Mouse (Mus musculus) cerebellum, adult 2 months (tissue): Measurements from ENCODE around the gene Mxd3. TPM values are rescaled to one million over a fixed set of nuclear protein-coding genes. Genes with fewer than 3 reads are reported as not detected.
A peak's percentile ranks its signal among the peaks of the same experiment; 100 is the strongest.

Source experiments
- DNase-seq, 2 experiments: peaks; one replicate each; pipeline ENCODE4 v3.0.0; 2021
- H3K27ac ChIP-seq: fragments of 200-500 bp; 2 replicates; pipeline ENCODE4 v1.5.1; 2012; ENCODE audit warnings: low read length, control low read depth, inconsistent platforms; ENCODE audit not compliant: insufficient read depth
- H3K27me3 ChIP-seq: fragments of 200-500 bp; 2 replicates; pipeline ENCODE4 v1.6.1; 2012; ENCODE audit warnings: inconsistent platforms, mild to moderate bottlenecking, low read length, moderate library complexity; ENCODE audit not compliant: control insufficient read depth, insufficient read depth
- H3K4me1 ChIP-seq: fragments of 200-500 bp; 2 replicates; pipeline ENCODE4 v1.6.1; 2011; ENCODE audit warnings: low read length; ENCODE audit not compliant: control insufficient read depth, insufficient read depth
- H3K4me3 ChIP-seq: fragments of 200-500 bp; replicated peaks from 2 replicates; pipeline ENCODE3; 2011; ENCODE audit warnings: mild to moderate bottlenecking, low read depth, low read length, control low read depth; ENCODE audit not compliant: insufficient read depth
- CTCF ChIP-seq: fragments of 200-500 bp; IDR thresholded peaks from 2 replicates; pipeline ENCODE4 v1.5.1; 2011; ENCODE audit warnings: low read depth, mild to moderate bottlenecking, control low read depth, low read length, moderate library complexity, borderline replicate concordance; ENCODE audit not compliant: insufficient read depth
- POLR2A ChIP-seq: fragments of 200-500 bp; IDR thresholded peaks from 2 replicates; pipeline ENCODE4 v1.6.1; 2011; ENCODE audit warnings: low read length, control low read depth, borderline replicate concordance; ENCODE audit not compliant: insufficient read depth
- WGBS: fragments of 180-500 bp; shearing (Covaris S2); methylation state at CpG from one replicate; pipeline ENCODE4 v1.1.7; 2018; 5-methylcytosine and 5-hydroxymethylcytosine counted together
- polyA plus RNA-seq: library from polyadenylated mRNA; depleted of rRNA; stranded (reverse); fragments of >200 nt; gene quantifications from 2 replicates; pipeline ENCODE4 v1.2.3, GENCODE M21; 2012; rRNA removed

Mxd3 gene
- polyA plus RNA-seq: 0.17 and 0.38 TPM in 2 replicates

DNA sequence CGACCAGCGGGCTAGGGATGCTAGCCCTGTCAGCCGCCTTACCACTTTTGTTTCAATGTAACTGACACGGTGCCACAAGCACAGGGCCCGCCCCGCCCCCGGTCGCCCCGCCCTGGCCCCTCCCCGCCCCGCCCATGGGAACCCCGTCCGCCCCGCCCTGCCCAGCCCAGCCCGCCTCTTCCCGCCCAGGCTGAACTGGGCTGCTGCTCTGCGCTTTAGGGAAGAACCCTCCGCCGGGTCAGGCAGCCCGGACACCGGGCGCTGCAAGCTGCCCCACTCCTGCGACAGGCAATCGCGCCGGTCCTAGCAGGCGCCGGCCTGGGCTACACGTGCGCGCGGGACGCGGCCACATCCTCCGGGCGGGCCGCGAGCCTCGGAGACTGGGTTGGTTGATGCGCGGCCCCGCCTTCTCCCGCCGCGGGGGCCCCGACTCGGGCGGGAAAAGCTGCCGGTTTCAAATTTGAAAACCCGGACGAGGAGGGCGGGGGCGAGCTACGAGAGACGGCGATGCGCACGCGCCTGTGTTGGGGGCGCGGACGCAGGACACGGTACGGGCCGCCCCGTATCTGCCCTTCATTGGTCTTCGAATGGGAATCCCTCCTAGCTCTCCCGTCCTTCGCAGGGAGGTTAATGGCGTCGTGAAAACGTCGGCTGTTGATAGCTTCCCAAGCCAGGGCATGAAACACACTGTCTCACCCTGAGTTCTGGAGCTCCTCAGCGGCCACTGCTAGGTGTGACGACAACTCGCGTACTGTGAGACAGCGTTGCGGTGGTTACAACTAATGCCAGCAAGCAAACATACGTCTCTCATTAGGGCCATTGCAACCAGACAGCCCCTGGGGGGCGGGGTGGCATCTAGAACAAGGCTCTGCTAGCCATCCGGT lies at the start of gene Mxd3:
Gene Mxd3, minus strand, starts transcription at position 141 of the 884 bp plus-strand sequence.
- WGBS: under 1% methylated on average over 79 of the region's 82 CpGs
- DNase-seq: peak; percentile 69 to 79
- no peaks in the 10 kb centered on the region for H3K27me3 ChIP-seq
- no peak within 1 kb of the TSS for H3K27ac ChIP-seq
- peaks cover 8% of the 10 kb centered on the region for H3K4me1 ChIP-seq
- peak within 1 kb of the TSS; percentile 67 for H3K4me3 ChIP-seq
- TF ChIP-seq CTCF: 0 out of 2 replicates have a peak, but pooled peaks have one; percentile 27
- TF ChIP-seq POLR2A: no peak

DNA sequence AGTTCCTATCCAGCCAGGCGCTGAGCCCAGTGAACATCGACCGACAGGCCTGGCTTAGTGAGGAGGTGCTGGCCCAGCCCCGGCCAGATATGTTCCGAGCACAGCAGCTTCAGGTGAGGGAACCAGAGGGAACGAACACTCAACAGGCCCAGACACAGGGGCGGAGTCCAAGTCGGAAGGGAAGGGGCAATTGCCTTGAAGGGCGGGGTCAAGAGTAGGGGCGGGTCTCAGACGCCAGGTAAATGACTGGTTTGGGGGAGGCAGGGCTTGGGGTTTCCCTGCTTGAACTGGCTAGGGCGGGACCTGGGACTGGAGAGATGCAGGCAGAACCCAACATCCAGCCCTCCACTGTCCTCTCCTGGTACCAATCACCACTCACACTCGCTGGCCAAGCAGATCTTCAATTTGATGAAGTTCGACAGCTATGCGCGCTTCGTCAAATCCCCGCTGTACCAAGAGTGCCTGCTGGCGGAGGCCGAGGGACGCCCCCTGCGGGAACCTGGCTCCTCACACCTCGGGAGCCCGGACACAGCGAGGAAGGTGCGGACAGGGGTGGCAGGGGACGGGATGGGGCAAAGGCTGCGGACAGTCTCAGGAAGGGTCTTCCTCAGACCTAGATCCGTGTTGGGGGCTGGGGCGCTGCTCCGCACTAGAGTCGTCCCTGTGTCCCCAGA lies 49.4 kb upstream of the Mxd3 start:
- Histone ChIP-seq H3K4me3 (no peak overlapping the region), H3K4me1 (no peaks in the 10 kb centered on the region), H3K27ac (no peak overlapping the region), H3K27me3 (no peaks in the 10 kb centered on the region)
- no peak for TF ChIP-seq POLR2A
- no peak for TF ChIP-seq CTCF
- no peak for DNase-seq
- WGBS: 22% methylated on average over 32 of the region's 32 CpGs

DNA sequence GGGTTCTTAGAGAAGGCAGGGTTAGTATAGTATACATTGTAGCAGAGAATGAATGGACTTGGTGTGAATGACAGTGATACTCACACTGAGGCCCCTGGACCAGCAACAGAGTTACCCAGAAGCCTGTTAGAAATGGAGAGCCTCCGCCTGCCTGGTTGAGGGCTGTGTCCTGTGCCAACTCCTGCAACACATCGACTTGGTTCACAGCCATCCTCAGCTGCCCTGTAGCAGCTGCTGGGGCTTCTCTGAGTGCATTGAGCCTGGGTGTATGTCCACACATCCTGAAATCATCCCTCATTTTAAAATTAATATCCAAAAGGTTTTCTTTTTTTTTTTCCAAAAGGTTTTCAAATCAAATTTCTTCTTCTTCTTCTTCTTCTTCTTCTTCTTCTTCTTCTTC lies 46.3 kb upstream of the Mxd3 start:
- DNase-seq: no peak
- H3K27ac ChIP-seq: no peak overlapping the region
- WGBS: 12% methylated on average over 2 of the region's 2 CpGs
- TF ChIP-seq POLR2A (no peak), CTCF (no peak)
- no peak overlapping the region for H3K4me3 ChIP-seq
- no peaks in the 10 kb centered on the region for H3K27me3 ChIP-seq
- H3K4me1 ChIP-seq: no peaks in the 10 kb centered on the region

DNA sequence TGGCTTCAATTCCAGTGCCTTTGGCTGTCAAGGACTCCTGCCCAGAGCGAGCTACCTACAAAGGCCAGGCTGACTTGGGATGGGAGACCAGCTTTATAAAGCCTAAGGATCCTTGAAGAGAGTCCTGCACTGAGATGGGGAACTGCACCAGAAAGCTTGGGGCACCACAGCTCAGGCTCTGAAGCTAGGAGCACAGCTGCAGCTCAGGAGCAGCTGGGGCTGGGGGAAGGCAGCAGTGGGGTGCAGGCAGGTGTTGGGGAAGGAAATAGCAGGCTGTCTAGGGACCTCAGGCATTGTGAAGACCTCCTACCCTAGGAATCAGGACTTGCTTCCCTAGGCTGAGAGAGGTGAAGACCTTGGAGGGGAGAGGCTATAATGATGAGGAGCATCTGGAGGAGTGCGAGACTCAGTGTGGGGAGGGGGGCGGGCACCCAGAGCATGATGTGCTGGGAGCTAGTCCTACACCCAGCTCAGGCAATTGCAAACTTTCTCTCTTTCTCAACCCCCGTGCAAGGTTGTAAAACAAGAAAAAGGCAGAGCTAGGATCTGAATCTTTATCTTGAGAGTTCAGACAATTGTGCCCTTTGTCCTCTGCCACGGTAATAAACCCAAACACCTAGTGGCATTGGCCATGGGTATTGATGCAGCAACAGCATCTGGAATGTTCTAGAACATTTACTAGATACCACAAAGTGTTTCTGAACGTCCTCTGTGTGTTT lies 44.7 kb upstream of the Mxd3 start:
- no peaks in the 10 kb centered on the region for H3K27me3 ChIP-seq
- no peaks in the 10 kb centered on the region for H3K4me1 ChIP-seq
- TF ChIP-seq CTCF: no peak
- no peak for TF ChIP-seq POLR2A
- no peak for DNase-seq
- WGBS: 62% methylated on average over 6 of the region's 6 CpGs
- H3K4me3 ChIP-seq: no peak overlapping the region
- H3K27ac ChIP-seq: no peak overlapping the region

DNA sequence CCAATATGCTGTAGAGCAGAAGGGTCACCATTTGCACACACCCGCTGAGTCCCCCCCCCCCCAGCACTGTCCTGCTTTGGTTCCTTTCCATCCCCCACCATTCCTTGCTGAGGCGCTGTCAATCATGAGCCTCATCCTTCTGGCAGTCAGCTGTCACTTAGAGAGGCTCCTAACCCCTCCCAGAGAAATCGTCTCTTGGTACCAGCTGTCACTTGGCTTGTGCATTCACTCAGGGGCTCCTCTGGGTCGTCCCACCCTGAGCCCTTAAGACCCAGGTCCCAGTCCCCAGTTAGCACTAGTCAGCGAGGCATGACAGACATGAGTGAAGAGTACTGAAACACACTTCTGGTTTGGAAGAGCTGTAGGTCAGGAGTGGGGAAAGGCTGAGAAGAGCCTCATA lies 42.1 kb upstream of the Mxd3 start:
- no peak for DNase-seq
- H3K27ac ChIP-seq: no peak overlapping the region

DNA sequence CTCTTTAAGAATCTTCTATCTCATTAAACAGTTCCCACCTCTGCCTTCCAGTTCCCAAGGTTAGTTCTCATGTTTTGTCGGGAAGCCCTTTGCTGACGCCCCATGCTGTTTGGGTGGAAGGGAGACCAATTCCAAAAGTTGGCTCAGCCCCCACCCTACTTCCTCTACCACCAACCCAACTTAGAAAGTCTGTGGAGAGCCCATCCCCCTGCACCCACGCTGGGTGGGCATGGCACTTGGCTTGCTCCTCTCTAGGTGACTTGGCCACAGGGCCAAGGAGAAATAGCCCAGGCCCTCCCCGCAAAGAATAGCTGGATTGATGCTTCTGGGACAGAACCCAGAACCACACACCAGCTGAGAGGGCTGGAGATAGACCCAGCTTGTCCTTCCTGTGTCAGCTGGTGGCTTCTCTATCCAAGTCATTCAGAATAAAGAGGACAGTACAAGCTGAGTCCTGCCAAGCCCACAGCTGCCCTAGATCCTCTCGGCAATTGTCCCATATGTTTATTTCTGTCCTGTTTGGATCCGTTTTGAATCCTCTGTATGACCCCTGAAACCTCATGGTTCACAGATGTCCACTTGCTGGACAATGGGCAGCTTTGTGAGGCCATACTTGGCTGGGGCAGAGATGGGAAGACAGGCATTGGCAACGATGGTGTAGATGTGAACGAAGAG lies 41.5 kb upstream of the Mxd3 start:
- H3K4me3 ChIP-seq: no peak overlapping the region
- DNase-seq: peak in 1 of 2 experiments; percentile 48

More for the DNA sequence above, 42.1 kb upstream of the Mxd3 start:
- 26% methylated on average over 5 of the region's 5 CpGs for WGBS
- H3K4me1 ChIP-seq: no peaks in the 10 kb centered on the region
- no peak for TF ChIP-seq CTCF
- no peak for TF ChIP-seq POLR2A
- H3K4me3 ChIP-seq: no peak overlapping the region
- H3K27me3 ChIP-seq: no peaks in the 10 kb centered on the region

DNA sequence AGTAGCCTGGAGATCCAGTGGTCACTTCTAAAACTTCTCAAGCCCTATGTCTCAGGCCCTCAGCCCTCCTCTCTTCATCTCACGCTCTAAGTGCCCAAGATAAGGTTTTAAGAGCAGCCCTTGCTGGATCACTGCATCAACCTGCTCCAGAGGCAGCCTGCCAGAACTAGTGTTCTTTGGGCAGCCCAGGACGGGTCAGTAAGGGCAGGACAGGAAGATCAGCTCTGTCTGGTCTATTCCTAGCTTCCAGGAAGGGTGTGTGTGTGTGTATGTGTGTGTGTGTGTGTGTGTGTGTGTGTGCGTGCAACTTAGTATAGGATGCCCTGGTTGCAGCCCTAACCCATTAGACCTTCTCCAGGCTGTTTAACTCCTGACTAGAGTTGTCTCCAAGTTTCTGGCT lies 40.6 kb upstream of the Mxd3 start:
- TF ChIP-seq POLR2A (no peak), CTCF (no peak)
- H3K4me1 ChIP-seq: no peaks in the 10 kb centered on the region
- 60% methylated on average over 3 of the region's 3 CpGs for WGBS
- no peaks in the 10 kb centered on the region for H3K27me3 ChIP-seq
- DNase-seq: no peak
- no peak overlapping the region for H3K4me3 ChIP-seq
- H3K27ac ChIP-seq: no peak overlapping the region

More for the DNA sequence above, 41.5 kb upstream of the Mxd3 start:
- Histone ChIP-seq H3K27me3 (no peaks in the 10 kb centered on the region), H3K27ac (0 out of 2 replicates have a peak overlapping the region, but pooled peaks have one; percentile 20), H3K4me1 (no peaks in the 10 kb centered on the region)
- 16% methylated on average over 8 of the region's 8 CpGs for WGBS
- TF ChIP-seq POLR2A (no peak), CTCF (no peak)
